Mouse (Mus musculus) brain, embryonic 14.5 days (tissue): Measurements from ENCODE around the gene Mindy4.

Source experiments
- CTCF ChIP-seq: fragments of 200-500 bp; IDR thresholded peaks from 2 replicates; pipeline ENCODE4 v1.5.1; 2012; ENCODE audit warnings: inconsistent platforms, mild to moderate bottlenecking, moderate library complexity, borderline replicate concordance; ENCODE audit not compliant: insufficient read depth, insufficient read length; ENCODE audit errors: extremely low read depth
- POLR2A ChIP-seq: fragments of 200-500 bp; IDR thresholded peaks from 2 replicates; pipeline ENCODE4 v1.6.1; 2012; ENCODE audit warnings: mild to moderate bottlenecking, inconsistent platforms, borderline replicate concordance; ENCODE audit not compliant: poor library complexity, insufficient read depth, insufficient read length, severe bottlenecking; ENCODE audit errors: extremely low read depth

- TF ChIP-seq CTCF (no peak), POLR2A (no peak)
Observed at GRCm38 (mm10) chr6:55240591-55241260, 37.5 kb downstream of the Mindy4 start.
